Mouse (Mus musculus) neural tube, embryonic 14.5 days (tissue): ENCODE measurements around the gene Mapk8ip3. TPM values are rescaled to one million over a fixed set of nuclear protein-coding genes. Genes with fewer than 3 reads are reported as not detected.

Experiments used
- ATAC-seq: fragments of 200-750 bp; cut with Nextera tagmentation; 2 replicates; pipeline ENCODE4 v1.8.0; 2017; ENCODE audit warnings: low read depth, mild to moderate bottlenecking, moderate TSS enrichment, moderate library complexity
- H3K27ac ChIP-seq: fragments of 300-500 bp; sonication (generic); 2 replicates; pipeline ENCODE4 v1.5.1; 2014; ENCODE audit warnings: low read depth, mild to moderate bottlenecking, control low read depth, low read length, moderate library complexity, mixed read lengths
- H3K27me3 ChIP-seq: fragments of 300-500 bp; sonication (generic); 2 replicates; pipeline ENCODE4 v1.6.1; 2014; ENCODE audit warnings: low read length; ENCODE audit not compliant: control insufficient read depth, insufficient read depth
- H3K36me3 ChIP-seq: fragments of 300-500 bp; sonication (generic); 2 replicates; pipeline ENCODE4 v1.6.1; 2014; ENCODE audit warnings: low read length, mixed read lengths; ENCODE audit not compliant: control insufficient read depth, insufficient read depth
- H3K4me1 ChIP-seq: fragments of 300-500 bp; sonication (generic); 2 replicates; pipeline ENCODE4 v1.6.1; 2014; ENCODE audit warnings: low read length; ENCODE audit not compliant: control insufficient read depth, insufficient read depth
- H3K4me2 ChIP-seq: fragments of 300-500 bp; sonication (generic); 2 replicates; pipeline ENCODE4 v1.6.1; 2014; ENCODE audit warnings: mild to moderate bottlenecking, low read depth, low read length, control low read depth
- H3K4me3 ChIP-seq: fragments of 300-500 bp; sonication (generic); 2 replicates; pipeline ENCODE4 v1.5.1; 2014; ENCODE audit warnings: low read depth, low read length, control low read depth, mixed read lengths
- H3K9ac ChIP-seq: fragments of 300-500 bp; sonication (generic); replicated peaks from 2 replicates; pipeline ENCODE4 v1.6.1; 2014; ENCODE audit warnings: low read depth, mild to moderate bottlenecking, control low read depth, low read length, mixed read lengths
- H3K9me3 ChIP-seq: fragments of 300-500 bp; sonication (generic); 2 replicates; pipeline ENCODE4 v1.6.1; 2016; ENCODE audit warnings: low read length; ENCODE audit not compliant: control insufficient read depth
- WGBS: fragments of 180-500 bp; shearing (Covaris S2); extraction: QIAGEN DNeasy Blood & Tissue Kit; methylation state at CpG from one replicate; pipeline ENCODE4 v1.1.7; 2014; 5-methylcytosine and 5-hydroxymethylcytosine counted together
- polyA plus RNA-seq: library from polyadenylated mRNA; unstranded; fragments of >200 nt; fragmentation: Nextera tagmentation; extraction: Ambion mirVana; gene quantifications from 2 replicates; pipeline ENCODE4 v1.2.1, GENCODE M21; 2014

Gene Mapk8ip3
- polyA plus RNA-seq, 1 experiment from 2014 or later: 88.5 TPM

GRCm38 (mm10) chr17:24913984-24914383 lies 22.8 kb downstream of the Mapk8ip3 start:
- H3K27me3 ChIP-seq: no peaks in the 10 kb centered on the region
- ATAC-seq: no peak
- H3K4me1 ChIP-seq: no peaks in the 10 kb centered on the region
- H3K4me3 ChIP-seq: no peak overlapping the region
- no peak overlapping the region for H3K27ac ChIP-seq
- H3K4me2 ChIP-seq: no peak overlapping the region
- H3K9me3 ChIP-seq: no peaks in the 10 kb centered on the region
- H3K36me3 ChIP-seq: peaks cover 85% of the 10 kb centered on the region
- H3K9ac ChIP-seq: no peak overlapping the region

GRCm38 (mm10) chr17:24907591-24907990 lies 29.2 kb downstream of the Mapk8ip3 start:
- Histone ChIP-seq H3K36me3 (peaks cover 89% of the 10 kb centered on the region), H3K27ac (no peak overlapping the region), H3K27me3 (no peaks in the 10 kb centered on the region), H3K9me3 (no peaks in the 10 kb centered on the region), H3K4me3 (no peak overlapping the region), H3K4me2 (no peak overlapping the region), H3K4me1 (no peaks in the 10 kb centered on the region), H3K9ac (no peak overlapping the region)
- no peak for ATAC-seq
- 93% methylated on average over 2 of the region's 2 CpGs for WGBS

GRCm38 (mm10) chr17:24903767-24904166 lies 33.0 kb downstream of the Mapk8ip3 start:
- no peak for ATAC-seq
- no peaks in the 10 kb centered on the region for H3K9me3 ChIP-seq
- H3K36me3 ChIP-seq: peaks cover 100% of the 10 kb centered on the region
- H3K27ac ChIP-seq: no peak overlapping the region
- no peak overlapping the region for H3K4me3 ChIP-seq
- no peaks in the 10 kb centered on the region for H3K27me3 ChIP-seq
- H3K9ac ChIP-seq: no peak overlapping the region
- no peak overlapping the region for H3K4me2 ChIP-seq
- no peaks in the 10 kb centered on the region for H3K4me1 ChIP-seq
- WGBS: 95% methylated on average over 9 of the region's 9 CpGs

- Histone ChIP-seq H3K36me3 (peaks cover 100% of the 10 kb centered on the region), H3K27ac (no peak overlapping the region), H3K4me1 (no peaks in the 10 kb centered on the region), H3K4me2 (no peak overlapping the region), H3K27me3 (no peaks in the 10 kb centered on the region), H3K4me3 (no peak overlapping the region), H3K9me3 (no peaks in the 10 kb centered on the region), H3K9ac (no peak overlapping the region)
- ATAC-seq: no peak
- 69% methylated on average over 9 of the region's 9 CpGs for WGBS
Measured at GRCm38 (mm10) chr17:24902671-24903474, 33.9 kb downstream of the Mapk8ip3 start.

GRCm38 (mm10) chr17:24902124-24902523 lies 34.7 kb downstream of the Mapk8ip3 start:
- H3K4me2 ChIP-seq: no peak overlapping the region
- no peak overlapping the region for H3K27ac ChIP-seq
- H3K4me1 ChIP-seq: peaks cover 6% of the 10 kb centered on the region
- H3K9ac ChIP-seq: no peak overlapping the region
- WGBS: 94% methylated on average over 5 of the region's 5 CpGs
- H3K27me3 ChIP-seq: no peaks in the 10 kb centered on the region
- no peak overlapping the region for H3K4me3 ChIP-seq
- H3K36me3 ChIP-seq: peaks cover 99% of the 10 kb centered on the region
- no peaks in the 10 kb centered on the region for H3K9me3 ChIP-seq
- no peak for ATAC-seq

GRCm38 (mm10) chr17:24900014-24900413 lies 36.8 kb downstream of the Mapk8ip3 start:
- Histone ChIP-seq H3K36me3 (peaks cover 78% of the 10 kb centered on the region), H3K9me3 (no peaks in the 10 kb centered on the region), H3K9ac (no peak overlapping the region), H3K4me1 (peaks cover 19% of the 10 kb centered on the region), H3K4me3 (no peak overlapping the region), H3K4me2 (no peak overlapping the region), H3K27me3 (no peaks in the 10 kb centered on the region), H3K27ac (no peak overlapping the region)
- 95% methylated on average over 6 of the region's 6 CpGs for WGBS
- no peak for ATAC-seq

GRCm38 (mm10) chr17:24899153-24899552 lies 37.6 kb downstream of the Mapk8ip3 start:
- Histone ChIP-seq H3K9me3 (no peaks in the 10 kb centered on the region), H3K36me3 (peaks cover 69% of the 10 kb centered on the region), H3K27me3 (no peaks in the 10 kb centered on the region), H3K4me2 (no peak overlapping the region), H3K4me3 (no peak overlapping the region), H3K4me1 (peaks cover 21% of the 10 kb centered on the region), H3K27ac (no peak overlapping the region), H3K9ac (no peak overlapping the region)
- WGBS: 84% methylated on average over 5 of the region's 5 CpGs
- ATAC-seq: no peak

GRCm38 (mm10) chr17:24898041-24898854 lies 38.5 kb downstream of the Mapk8ip3 start:
- Histone ChIP-seq H3K4me3 (peak overlapping the region; percentile 81; the same call in 1 of the 2 replicates), H3K36me3 (peaks cover 65% of the 10 kb centered on the region), H3K4me2 (peak overlapping the region; percentile 95; the same call in 1 of the 2 replicates), H3K4me1 (peaks cover 30% of the 10 kb centered on the region), H3K27me3 (no peaks in the 10 kb centered on the region), H3K27ac (no peak overlapping the region), H3K9ac (no peak overlapping the region), H3K9me3 (no peaks in the 10 kb centered on the region)
- 82% methylated on average over 4 of the region's 4 CpGs for WGBS
- ATAC-seq: no peak

GRCm38 (mm10) chr17:24897600-24897999 lies 39.2 kb downstream of the Mapk8ip3 start:
- H3K4me2 ChIP-seq: peak overlapping the region; percentile 95
- WGBS: 78% methylated on average over 4 of the region's 4 CpGs
- no peaks in the 10 kb centered on the region for H3K9me3 ChIP-seq
- ATAC-seq: no peak
- peaks cover 30% of the 10 kb centered on the region for H3K4me1 ChIP-seq
- no peak overlapping the region for H3K27ac ChIP-seq
- H3K27me3 ChIP-seq: no peaks in the 10 kb centered on the region
- peaks cover 65% of the 10 kb centered on the region for H3K36me3 ChIP-seq
- H3K9ac ChIP-seq: no peak overlapping the region
- peak overlapping the region; percentile 81; the same call in 1 of the 2 replicates for H3K4me3 ChIP-seq
